Mouse (Mus musculus) myocyte (in vitro differentiated cells): ENCODE data around the gene Gpr15. TPM values are rescaled to one million over a fixed set of nuclear protein-coding genes. Genes with fewer than 3 reads are reported as not detected.
A peak's percentile ranks its signal among the peaks of the same experiment; 100 is the strongest.

Source experiments
- H3K27me3 ChIP-seq: one replicate; pipeline ENCODE4 v1.6.1; 2011; ENCODE audit not compliant: control insufficient read depth, insufficient read depth, insufficient read length
- H3K36me3 ChIP-seq: one replicate; pipeline ENCODE4 v1.6.1; 2011; ENCODE audit not compliant: control insufficient read depth, insufficient read depth
- H3K4me2 ChIP-seq: one replicate; pipeline ENCODE4 v1.6.1; 2011; ENCODE audit warnings: low read depth, control low read depth
- H3K4me3 ChIP-seq: one replicate; pipeline ENCODE4 v1.5.1; 2011; ENCODE audit warnings: mild to moderate bottlenecking, control low read depth, moderate library complexity
- H3K79me2 ChIP-seq: one replicate; pipeline ENCODE4 v1.6.1; 2011; ENCODE audit not compliant: control insufficient read depth, insufficient read depth
- H3ac ChIP-seq: one replicate; pipeline ENCODE4 v1.6.1; 2011; ENCODE audit not compliant: control insufficient read depth, insufficient read length
- CEBPB ChIP-seq: IDR thresholded peaks from 2 replicates; pipeline ENCODE4 v1.6.1; 2011; ENCODE audit warnings: mild to moderate bottlenecking, moderate library complexity; ENCODE audit not compliant: poor library complexity, insufficient read depth, severe bottlenecking
- E2F4 ChIP-seq: IDR thresholded peaks from one replicate; pipeline ENCODE4 v1.6.1; 2011; ENCODE audit warnings: mild to moderate bottlenecking, control low read depth, moderate library complexity; ENCODE audit not compliant: insufficient read depth
- MAX ChIP-seq: IDR thresholded peaks from one replicate; pipeline ENCODE4 v1.6.1; 2011; ENCODE audit warnings: low read depth, mild to moderate bottlenecking, control low read depth
- MYOD1 ChIP-seq, 3 experiments: IDR thresholded peaks; one replicate each; pipeline ENCODE4 v1.6.1; 2011; ENCODE audit warnings: control low read depth in 2 of 3, low read depth in 2 of 3, mild to moderate bottlenecking in 2 of 3, moderate library complexity in 1 of 3; ENCODE audit not compliant: insufficient read length in 2 of 3, control insufficient read depth in 1 of 3
- MYOG ChIP-seq, 3 experiments: IDR thresholded peaks; one replicate each; pipeline ENCODE4 v1.6.1; 2011; ENCODE audit warnings: control low read depth in 2 of 3, low read depth in 2 of 3, mild to moderate bottlenecking in 2 of 3; ENCODE audit not compliant: insufficient read length in 2 of 3, control insufficient read depth in 1 of 3, insufficient read depth in 1 of 3
- POLR2A ChIP-seq: IDR thresholded peaks from one replicate; pipeline ENCODE4 v1.6.1; 2011; ENCODE audit warnings: low read depth, mild to moderate bottlenecking, control low read depth, moderate library complexity; ENCODE audit not compliant: insufficient read length
- POLR2AphosphoS2 ChIP-seq: IDR thresholded peaks from one replicate; pipeline ENCODE4 v1.6.1; 2011; ENCODE audit warnings: low read depth, control low read depth; ENCODE audit not compliant: insufficient read length
- REST ChIP-seq: IDR thresholded peaks from one replicate; pipeline ENCODE4 v1.6.1; 2011; ENCODE audit warnings: mild to moderate bottlenecking, control low read depth, moderate library complexity; ENCODE audit not compliant: insufficient read depth, insufficient read length
- SRF ChIP-seq: IDR thresholded peaks from one replicate; pipeline ENCODE4 v1.6.1; 2011; ENCODE audit warnings: low read depth; ENCODE audit not compliant: control insufficient read depth, insufficient read length
- TCF12 ChIP-seq: IDR thresholded peaks from one replicate; pipeline ENCODE4 v1.6.1; 2011; ENCODE audit warnings: mild to moderate bottlenecking, control low read depth; ENCODE audit not compliant: poor library complexity, insufficient read depth, severe bottlenecking
- TCF3 ChIP-seq: IDR thresholded peaks from one replicate; pipeline ENCODE4 v1.6.1; 2011; ENCODE audit warnings: low read depth, control low read depth; ENCODE audit not compliant: insufficient read length
- USF1 ChIP-seq: IDR thresholded peaks from one replicate; pipeline ENCODE4 v1.6.1; 2011; ENCODE audit warnings: low read depth, mild to moderate bottlenecking, control low read depth, moderate library complexity
- polyA plus RNA-seq: library from polyadenylated mRNA; unstranded; fragments of >200 nt; fragmentation: generic; extraction: Trizol; gene quantifications from one replicate; pipeline ENCODE4 v1.2.1, GENCODE M21; 2012; ENCODE audit warnings: missing spikeins

The Gpr15 gene
- polyA plus RNA-seq, 1 experiment, result not detected

- TF ChIP-seq TCF3 (no peak), CEBPB (no peak), REST (no peak), SRF (no peak), E2F4 (no peak), TCF12 (no peak), POLR2A (no peak), MAX (no peak), MYOD1 (IDR thresholded peaks at IDR 0.05; ENCODE audit: control insufficient read depth in 1 of 3, insufficient read length in 2 of 3, low read depth in 2 of 3) (no peak), USF1 (no peak), POLR2AphosphoS2 (no peak), MYOG (IDR thresholded peaks at IDR 0.05; ENCODE audit: control insufficient read depth in 1 of 3, insufficient read depth in 1 of 3, insufficient read length in 2 of 3, low read depth in 2 of 3) (no peak)
- Histone ChIP-seq H3K4me2 (no peak overlapping the region), H3K27me3 (no peaks in the 10 kb centered on the region), H3K4me3 (no peak overlapping the region), H3K79me2 (no peaks in the 10 kb centered on the region), H3K36me3 (peaks cover 5% of the 10 kb centered on the region), H3ac (no peak overlapping the region)
Measured at GRCm38 (mm10) chr16:58684537-58684936, 34.3 kb downstream of the Gpr15 start.

GRCm38 (mm10) chr16:58683911-58684310 lies 35.0 kb downstream of the Gpr15 start:
- no peaks in the 10 kb centered on the region for H3K27me3 ChIP-seq
- H3ac ChIP-seq, result no peak overlapping the region
- H3K36me3 ChIP-seq, result peaks cover 5% of the 10 kb centered on the region
- no peak overlapping the region for H3K4me3 ChIP-seq
- TF ChIP-seq REST (no peak), POLR2A (no peak), POLR2AphosphoS2 (no peak), SRF (no peak), TCF3 (no peak), MYOG (IDR thresholded peaks at IDR 0.05; ENCODE audit: control insufficient read depth in 1 of 3, insufficient read depth in 1 of 3, insufficient read length in 2 of 3, low read depth in 2 of 3) (no peak)
- no peak overlapping the region for H3K4me2 ChIP-seq
- no peaks in the 10 kb centered on the region for H3K79me2 ChIP-seq

GRCm38 (mm10) chr16:58682870-58683269 lies 36.0 kb downstream of the Gpr15 start:
- H3K36me3 ChIP-seq, result peaks cover 13% of the 10 kb centered on the region
- no peak overlapping the region for H3K4me3 ChIP-seq
- H3K27me3 ChIP-seq, result no peaks in the 10 kb centered on the region
- H3K4me2 ChIP-seq, result no peak overlapping the region
- H3K79me2 ChIP-seq, result no peaks in the 10 kb centered on the region
- TF ChIP-seq REST (no peak), CEBPB (no peak), POLR2A (no peak), E2F4 (no peak), USF1 (no peak), SRF (no peak), TCF12 (no peak), MYOG (IDR thresholded peaks at IDR 0.05; ENCODE audit: control insufficient read depth in 1 of 3, insufficient read depth in 1 of 3, insufficient read length in 2 of 3, low read depth in 2 of 3) (no peak), MAX (no peak), MYOD1 (IDR thresholded peaks at IDR 0.05; ENCODE audit: control insufficient read depth in 1 of 3, insufficient read length in 2 of 3, low read depth in 2 of 3) (no peak)
- H3ac ChIP-seq, result no peak overlapping the region

- TF ChIP-seq USF1 (no peak), POLR2AphosphoS2 (peak; percentile 23)
- Histone ChIP-seq H3K36me3 (peaks cover 19% of the 10 kb centered on the region), H3K4me2 (no peak overlapping the region), H3ac (no peak overlapping the region), H3K4me3 (no peak overlapping the region), H3K79me2 (no peaks in the 10 kb centered on the region), H3K27me3 (no peaks in the 10 kb centered on the region)
Measured at GRCm38 (mm10) chr16:58682046-58682445, 36.8 kb downstream of the Gpr15 start.

GRCm38 (mm10) chr16:58678660-58679059 lies 40.2 kb downstream of the Gpr15 start:
- Histone ChIP-seq H3K4me2 (no peak overlapping the region), H3ac (no peak overlapping the region), H3K79me2 (no peaks in the 10 kb centered on the region), H3K4me3 (no peak overlapping the region), H3K27me3 (no peaks in the 10 kb centered on the region), H3K36me3 (peaks cover 34% of the 10 kb centered on the region)
- TF ChIP-seq MYOD1 (IDR thresholded peaks at IDR 0.05; ENCODE audit: control insufficient read depth in 1 of 3, insufficient read length in 2 of 3, low read depth in 2 of 3), result no peak
- no peak for TF ChIP-seq TCF3
- TF ChIP-seq USF1, result no peak
- TF ChIP-seq SRF, result no peak
- no peak for TF ChIP-seq POLR2A
- TF ChIP-seq MAX, result no peak
- no peak for TF ChIP-seq TCF12
- no peak for TF ChIP-seq POLR2AphosphoS2
- TF ChIP-seq REST, result no peak
- TF ChIP-seq E2F4, result no peak
